Mouse (Mus musculus): ENCODE measurements at regions not wholly inside any gene's neighbourhood (a gene's known extent, or its start where the extent isn't known, plus 50 kb on each side); places are given as distances from the start of the nearest gene placed in this dataset.

GRCm38 (mm10) chr10:111581847-111582246 is 75.8 kb downstream of the Phlda1 start:
- no peak overlapping the region for H3K27ac ChIP-seq (ENCODE audit: insufficient read depth, low read depth, low read length)
- 93% methylated on average over 3 of the region's 3 CpGs for WGBS

GRCm38 (mm10) chr10:111582321-111583123 is 76.4 kb downstream of the Phlda1 start:
- Histone ChIP-seq H3K27me3 (ENCODE audit: control insufficient read depth, insufficient read depth, low read length) (no peaks in the 10 kb centered on the region), H3K36me3 (ENCODE audit: control insufficient read depth, insufficient read depth, low read length) (no peaks in the 10 kb centered on the region), H3K4me1 (ENCODE audit: control insufficient read depth, insufficient read depth, insufficient read length, low read length) (peaks cover 26% of the 10 kb centered on the region; the same call in 1 of the 2 replicates), H3K27ac (ENCODE audit: insufficient read depth, low read depth, low read length) (peak overlapping the region; percentile 68; the same call in 1 of the 2 replicates), H3K4me3 (ENCODE audit: low read depth, low read length) (peak overlapping the region; percentile 38; the same call in 1 of the 2 replicates)
- WGBS, result 36% methylated on average over 14 of the region's 14 CpGs
- TF ChIP-seq POLR2A (IDR thresholded peaks at IDR 0.05; ENCODE audit: low read depth, low read length) (no peak), CTCF (IDR thresholded peaks at IDR 0.05; ENCODE audit: extremely low read depth, insufficient read length, insufficient replicate concordance, low read depth, low read length) (no peak)

More at GRCm38 (mm10) chr10:111581847-111582246, 75.8 kb downstream of the Phlda1 start:
- Histone ChIP-seq H3K4me3 (ENCODE audit: low read depth, low read length) (no peak overlapping the region), H3K27me3 (ENCODE audit: control insufficient read depth, insufficient read depth, low read length) (no peaks in the 10 kb centered on the region), H3K4me1 (ENCODE audit: control insufficient read depth, insufficient read depth, insufficient read length, low read length) (peaks cover 28% of the 10 kb centered on the region; the same call in 1 of the 2 replicates), H3K36me3 (ENCODE audit: control insufficient read depth, insufficient read depth, low read length) (no peaks in the 10 kb centered on the region)
- TF ChIP-seq POLR2A (IDR thresholded peaks at IDR 0.05; ENCODE audit: low read depth, low read length), result no peak

- Histone ChIP-seq H3K4me3 (ENCODE audit: low read depth, low read length) (peak overlapping the region; percentile 38), H3K4me1 (ENCODE audit: control insufficient read depth, insufficient read depth, insufficient read length, low read length) (peaks cover 25% of the 10 kb centered on the region; the same call in 1 of the 2 replicates), H3K36me3 (ENCODE audit: control insufficient read depth, insufficient read depth, low read length) (no peaks in the 10 kb centered on the region), H3K27me3 (ENCODE audit: control insufficient read depth, insufficient read depth, low read length) (no peaks in the 10 kb centered on the region), H3K27ac (ENCODE audit: insufficient read depth, low read depth, low read length) (peak overlapping the region; percentile 68)
- WGBS, result 24% methylated on average over 20 of the region's 20 CpGs
- TF ChIP-seq POLR2A (IDR thresholded peaks at IDR 0.05; ENCODE audit: low read depth, low read length), result no peak
- TF ChIP-seq CTCF (IDR thresholded peaks at IDR 0.05; ENCODE audit: extremely low read depth, insufficient read length, insufficient replicate concordance, low read depth, low read length), result no peak
Observed at GRCm38 (mm10) chr10:111583124-111583743, 77.1 kb downstream of the Phlda1 start.

- no peaks in the 10 kb centered on the region for H3K36me3 ChIP-seq (ENCODE audit: control insufficient read depth, insufficient read depth, low read length)
- H3K4me3 ChIP-seq (ENCODE audit: low read depth, low read length), result no peak overlapping the region
- H3K27me3 ChIP-seq (ENCODE audit: control insufficient read depth, insufficient read depth, low read length), result no peaks in the 10 kb centered on the region
- H3K27ac ChIP-seq (ENCODE audit: insufficient read depth, low read depth, low read length), result peak overlapping the region; percentile 68; the same call in 1 of the 2 replicates
- H3K4me1 ChIP-seq (ENCODE audit: control insufficient read depth, insufficient read depth, insufficient read length, low read length), result peaks cover 26% of the 10 kb centered on the region; the same call in 1 of the 2 replicates
- WGBS, result 42% methylated on average over 5 of the region's 5 CpGs
- TF ChIP-seq POLR2A (IDR thresholded peaks at IDR 0.05; ENCODE audit: low read depth, low read length) (no peak), CTCF (IDR thresholded peaks at IDR 0.05; ENCODE audit: extremely low read depth, insufficient read length, insufficient replicate concordance, low read depth, low read length) (no peak)
Observed at GRCm38 (mm10) chr10:111583744-111584152, 77.7 kb downstream of the Phlda1 start.

- 16% methylated on average over 4 of the region's 4 CpGs for WGBS
- Histone ChIP-seq H3K27me3 (ENCODE audit: control insufficient read depth, insufficient read depth, low read length) (no peaks in the 10 kb centered on the region), H3K27ac (ENCODE audit: insufficient read depth, low read depth, low read length) (no peak overlapping the region), H3K4me3 (ENCODE audit: low read depth, low read length) (no peak overlapping the region), H3K4me1 (ENCODE audit: control insufficient read depth, insufficient read depth, insufficient read length, low read length) (peaks cover 10% of the 10 kb centered on the region; the same call in 1 of the 2 replicates), H3K36me3 (ENCODE audit: control insufficient read depth, insufficient read depth, low read length) (no peaks in the 10 kb centered on the region)
- TF ChIP-seq POLR2A (IDR thresholded peaks at IDR 0.05; ENCODE audit: low read depth, low read length) (no peak), CTCF (IDR thresholded peaks at IDR 0.05; ENCODE audit: extremely low read depth, insufficient read length, insufficient replicate concordance, low read depth, low read length) (no peak)
Observed at GRCm38 (mm10) chr10:111587891-111588611, 82.0 kb downstream of the Phlda1 start.

GRCm38 (mm10) chr10:111589186-111589585 is 83.1 kb downstream of the Phlda1 start:
- Histone ChIP-seq H3K36me3 (ENCODE audit: control insufficient read depth, insufficient read depth, low read length) (no peaks in the 10 kb centered on the region), H3K27me3 (ENCODE audit: control insufficient read depth, insufficient read depth, low read length) (no peaks in the 10 kb centered on the region), H3K27ac (ENCODE audit: insufficient read depth, low read depth, low read length) (no peak overlapping the region), H3K4me3 (ENCODE audit: low read depth, low read length) (no peak overlapping the region), H3K4me1 (ENCODE audit: control insufficient read depth, insufficient read depth, insufficient read length, low read length) (peaks cover 8% of the 10 kb centered on the region; the same call in 1 of the 2 replicates)
- TF ChIP-seq POLR2A (IDR thresholded peaks at IDR 0.05; ENCODE audit: low read depth, low read length), result no peak
- no peak for TF ChIP-seq CTCF (IDR thresholded peaks at IDR 0.05; ENCODE audit: extremely low read depth, insufficient read length, insufficient replicate concordance, low read depth, low read length)
- WGBS, result 74% methylated on average over 3 of the region's 3 CpGs

Data from small intestine, adult 2 months (tissue).